Mouse (Mus musculus) erythroblast, adult 5-6 weeks (primary cell): Measurements from ENCODE around the gene Ddx42. TPM values are rescaled to one million over a fixed set of nuclear protein-coding genes. Genes with fewer than 3 reads are reported as not detected.
A peak's percentile ranks its signal among the peaks of the same experiment; 100 is the strongest.
"Not testable (repeated sequence)": the region's sequence is repeated elsewhere in the genome, so short reads cannot be mapped to it uniquely, and the experiment has no call there.

Source experiments
- ATAC-seq: replicated peaks from 2 replicates; pipeline ENCODE4 v1.8.0; 2016; ENCODE audit warnings: moderate number of reproducible peaks, mild to moderate bottlenecking, moderate TSS enrichment, inconsistent platforms; ENCODE audit not compliant: poor library complexity, low FRiP score, severe bottlenecking
- total RNA-seq, 2 experiments: library from RNA; stranded (forward) in 1 of 2; stranded (reverse) in 1 of 2; fragments of 150-400 nt in 1 of 2; fragments of 200-764, 138-1000 nt in 1 of 2; gene quantifications; 2 replicates each; pipeline versions ENCODE4 v1.2.3 to v1.2.4; 2015 to 2017; ENCODE audit warnings: low replicate concordance in 2 of 2

Ddx42 gene
- total RNA-seq, 2 experiments from 2014 or later: 13.4 to 18.8 TPM

DNA sequence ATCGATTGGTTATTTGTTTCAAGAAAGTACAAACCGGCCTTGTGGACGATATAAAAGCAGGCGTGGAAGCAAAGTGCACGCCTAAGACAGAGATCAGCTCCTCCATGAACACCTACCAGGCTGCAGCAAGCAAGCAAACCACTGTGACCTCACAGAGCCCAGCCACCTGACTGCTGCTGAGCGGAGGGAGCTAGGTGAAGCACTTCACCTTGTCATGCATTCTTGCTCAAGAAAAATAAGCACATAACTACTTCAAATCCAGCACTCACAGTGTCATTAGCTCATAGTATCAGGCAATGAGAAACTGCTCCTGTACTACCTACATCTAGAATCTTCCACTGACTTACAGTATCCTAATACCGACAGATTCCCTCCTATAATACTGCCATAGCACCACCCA is 16.7 kb upstream of the Ddx42 start:
- not testable (repeated sequence) for ATAC-seq

- no peak for ATAC-seq
These were observed 16.0 kb upstream of the Ddx42 start for GRCm38 (mm10) chr11:106200756-106201155.

- ATAC-seq: no peak
These were observed 15.2 kb upstream of the Ddx42 start for GRCm38 (mm10) chr11:106201337-106202122.

- ATAC-seq: no peak
These were observed 14.6 kb upstream of the Ddx42 start, which contains the start of gene Strada for GRCm38 (mm10) chr11:106202123-106202465. TSS of gene Strada (minus strand) at chr11:106202168.

GRCm38 (mm10) chr11:106212771-106213170 is 4.0 kb upstream of the Ddx42 start:
- ATAC-seq: no peak

DNA sequence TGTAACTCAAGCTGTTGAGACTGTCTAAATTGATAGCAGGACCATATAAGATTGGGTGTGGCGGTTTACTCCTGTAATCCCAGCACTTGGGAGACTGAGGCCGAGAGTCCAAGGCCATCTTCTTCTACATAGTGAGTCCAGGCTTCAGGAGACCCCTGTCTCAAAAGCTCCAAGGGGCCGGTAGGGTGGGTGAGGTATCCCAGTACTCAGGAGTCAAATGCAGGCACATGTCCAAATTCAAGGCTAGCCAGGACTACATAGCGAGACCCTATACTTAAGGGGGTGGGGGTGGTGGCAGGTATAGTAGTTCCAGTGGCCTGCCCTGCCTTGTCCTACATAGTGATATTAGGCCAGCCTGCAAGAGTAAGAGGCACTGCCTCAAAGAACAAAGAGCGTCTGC is 1.9 kb upstream of the Ddx42 start:
- ATAC-seq: no peak

GRCm38 (mm10) chr11:106215450-106215859 is 1.3 kb upstream of the Ddx42 start:
- ATAC-seq: 0 out of 2 replicates have a peak, but pooled peaks have one; percentile 25

DNA sequence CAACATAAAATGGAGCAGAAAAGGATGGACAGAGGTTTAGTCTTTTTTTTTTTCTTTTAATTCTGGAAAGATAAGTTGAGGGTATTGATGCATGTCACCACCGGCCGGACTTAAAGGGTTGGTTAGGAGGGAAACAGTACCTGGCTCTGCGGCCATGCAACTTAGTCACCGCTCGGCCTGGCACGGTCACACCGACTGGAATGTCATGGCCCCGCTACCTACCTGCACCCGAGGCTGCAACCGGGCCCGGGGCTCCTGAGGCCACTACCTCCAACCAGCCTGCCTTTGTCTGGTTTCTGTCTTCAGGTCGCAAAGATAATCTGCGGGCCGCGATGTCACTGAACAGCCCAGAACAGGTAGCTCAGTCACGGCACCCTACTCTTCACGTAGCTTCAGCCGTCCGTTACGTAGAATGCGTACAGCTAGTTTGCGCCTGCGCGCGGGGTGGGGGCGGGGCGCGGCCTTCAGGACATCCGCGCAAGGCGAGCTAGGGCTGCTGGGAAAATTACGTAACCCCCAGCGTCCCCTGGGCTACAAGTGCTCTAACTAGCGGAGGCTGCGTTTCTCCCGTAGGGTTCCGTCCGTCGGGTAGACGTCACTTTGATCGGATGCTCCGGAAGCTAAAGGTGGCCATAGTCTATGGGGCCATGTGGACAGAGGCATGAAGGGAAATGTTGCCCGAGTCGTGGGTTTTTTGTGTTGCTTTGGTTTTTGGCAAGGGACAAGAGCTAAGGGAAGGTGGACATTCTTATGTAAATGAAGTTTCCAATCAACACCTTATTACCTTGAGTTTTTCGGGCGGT is 598 bp upstream of the Ddx42 start, which contains the start of gene Ccdc47:
Gene Ccdc47 (minus strand): TSS at position 418 of the 803 bp plus-strand sequence.
- ATAC-seq: peak; percentile 87

DNA sequence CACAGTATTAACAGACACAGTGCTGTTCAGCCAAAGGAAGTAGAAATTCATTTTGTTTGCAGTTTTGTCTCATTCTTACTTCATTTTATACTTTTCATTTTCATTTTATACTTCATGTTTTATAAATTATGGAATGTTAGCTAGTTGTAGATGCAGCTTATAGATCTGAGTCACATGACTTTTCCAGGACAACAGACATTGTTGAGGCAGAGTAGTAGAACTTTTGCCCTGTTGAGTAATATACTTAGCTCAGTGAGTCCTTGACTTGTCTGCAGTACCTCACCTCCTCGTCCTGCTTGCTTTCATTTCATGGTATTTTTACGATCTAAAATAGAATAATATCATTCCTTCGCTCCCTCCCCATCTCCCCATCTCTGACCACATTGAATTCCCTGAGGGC is 3.9 kb downstream of the Ddx42 start:
- no peak for ATAC-seq

DNA sequence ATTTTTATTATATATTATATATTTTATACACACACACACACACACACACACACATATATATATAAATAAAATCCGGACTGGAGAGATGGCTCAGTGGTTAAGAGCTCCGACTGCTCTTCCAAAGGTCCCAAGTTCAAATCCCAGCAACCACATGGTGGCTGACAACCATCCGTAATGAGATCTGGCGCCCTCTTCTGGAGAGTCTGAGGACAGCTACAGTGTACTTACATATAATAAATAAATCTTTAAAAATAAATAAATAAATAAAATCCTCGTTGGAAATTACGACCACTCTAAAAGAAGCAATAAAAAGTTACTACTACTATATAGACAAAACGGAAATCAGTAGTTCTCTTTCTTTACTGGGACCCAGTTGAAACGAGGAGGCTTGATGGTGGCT is 17.3 kb downstream of the Ddx42 start:
- ATAC-seq: not testable (repeated sequence)

DNA sequence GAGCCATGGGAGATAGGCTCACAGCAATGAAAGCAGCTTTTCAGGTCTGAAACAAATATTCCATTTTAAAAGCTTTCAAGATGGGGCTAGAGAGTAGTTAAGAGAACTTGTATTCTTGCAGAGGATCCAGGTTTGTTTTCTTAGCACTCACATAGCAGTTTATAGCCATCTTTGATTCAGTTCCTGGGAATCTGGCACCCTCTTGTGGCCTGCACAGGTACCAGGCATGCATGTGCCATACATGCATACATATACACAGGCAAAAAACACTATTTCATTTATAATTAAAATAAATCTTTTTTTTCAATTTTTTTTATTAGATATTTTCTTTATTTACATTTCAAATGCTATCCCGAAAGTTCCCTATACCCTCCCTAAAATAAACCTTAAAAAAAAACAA is 30.1 kb downstream of the Ddx42 start:
- ATAC-seq: no peak

- ATAC-seq: no peak
These were observed 32.6 kb downstream of the Ddx42 start for GRCm38 (mm10) chr11:106249326-106249725.

DNA sequence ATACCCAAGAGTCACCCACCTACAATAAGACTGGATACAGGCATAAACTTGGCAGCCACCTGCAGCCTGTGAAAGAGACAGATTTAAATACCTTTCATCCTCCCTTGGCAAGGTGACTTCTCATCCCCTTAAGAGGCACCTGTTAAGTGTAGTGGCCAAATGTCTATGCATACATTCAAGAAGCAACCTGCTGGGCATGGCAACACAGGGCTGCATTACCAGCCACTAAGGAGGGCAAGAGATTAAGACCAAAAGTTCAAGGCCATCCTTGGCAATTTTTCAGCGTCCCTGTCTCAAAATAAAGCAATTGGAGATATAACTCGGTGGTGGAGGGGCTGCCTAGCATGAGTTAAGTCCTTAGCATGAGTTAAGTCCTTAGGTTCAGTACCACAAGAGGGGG is 38.0 kb downstream of the Ddx42 start:
- ATAC-seq: no peak

DNA sequence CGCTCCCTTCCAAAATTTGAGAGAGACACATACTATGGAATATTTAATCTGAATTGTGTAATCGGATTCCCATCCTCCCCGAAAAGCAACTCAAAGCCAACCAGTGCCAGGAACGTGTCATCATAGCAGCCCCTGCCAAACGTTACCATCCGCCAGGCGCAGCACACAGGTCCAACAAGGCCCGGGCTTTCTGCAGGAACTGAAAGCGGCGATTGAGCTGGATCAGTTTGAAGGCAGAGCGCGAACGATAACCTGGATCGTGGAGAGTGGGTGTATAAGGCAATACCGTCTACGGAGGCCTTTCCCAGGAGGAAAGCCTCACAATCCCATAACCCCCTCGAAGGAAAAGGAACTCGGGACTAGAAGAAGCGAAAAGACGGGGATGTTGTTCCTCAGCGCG is 38.4 kb downstream of the Ddx42 start:
- ATAC-seq: no peak

DNA sequence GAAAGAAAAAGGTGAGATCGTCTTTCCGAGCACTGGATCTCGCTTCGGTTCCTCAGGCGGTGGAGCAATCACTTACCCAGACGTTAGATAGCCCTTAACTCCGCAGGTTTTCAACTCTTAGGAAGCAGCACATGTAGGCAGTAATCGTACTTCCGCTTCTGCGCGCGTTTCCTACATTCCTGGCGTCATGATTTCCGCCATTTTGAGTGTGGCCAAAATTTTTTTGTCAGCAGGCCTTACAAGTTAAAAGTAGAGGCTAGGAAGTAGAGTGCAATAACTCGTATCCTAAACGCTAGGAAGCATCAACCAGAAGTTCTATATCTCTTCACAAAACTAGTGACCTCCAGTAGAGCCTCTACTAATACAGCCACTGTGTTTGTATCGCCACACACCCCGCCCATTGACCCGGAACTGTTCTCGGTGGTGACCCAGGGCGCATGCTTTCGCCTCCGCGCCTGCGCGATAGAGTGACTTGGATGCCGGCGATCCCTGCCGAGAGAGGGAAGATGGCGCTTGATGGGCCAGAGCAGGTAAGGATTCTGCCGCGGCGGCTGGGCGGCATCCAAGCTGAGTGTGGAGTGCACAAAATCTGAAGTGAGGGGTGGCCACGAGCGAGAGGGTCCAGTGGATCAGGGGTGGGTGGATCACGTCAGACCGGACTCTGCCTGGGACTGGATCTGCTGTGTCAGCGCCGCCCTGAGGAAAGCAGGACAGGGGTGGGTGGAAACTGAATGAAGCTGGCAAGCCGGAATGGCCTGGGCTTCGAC is 39.1 kb downstream of the Ddx42 start, which contains the start of the genes Ftsj3 and Psmc5:
Gene Ftsj3 (minus strand): TSS at position 395 of the 767 bp plus-strand sequence.
Gene Psmc5 (plus strand): TSS at position 470 of the 767 bp plus-strand sequence.
- peak; percentile 96 for ATAC-seq

DNA sequence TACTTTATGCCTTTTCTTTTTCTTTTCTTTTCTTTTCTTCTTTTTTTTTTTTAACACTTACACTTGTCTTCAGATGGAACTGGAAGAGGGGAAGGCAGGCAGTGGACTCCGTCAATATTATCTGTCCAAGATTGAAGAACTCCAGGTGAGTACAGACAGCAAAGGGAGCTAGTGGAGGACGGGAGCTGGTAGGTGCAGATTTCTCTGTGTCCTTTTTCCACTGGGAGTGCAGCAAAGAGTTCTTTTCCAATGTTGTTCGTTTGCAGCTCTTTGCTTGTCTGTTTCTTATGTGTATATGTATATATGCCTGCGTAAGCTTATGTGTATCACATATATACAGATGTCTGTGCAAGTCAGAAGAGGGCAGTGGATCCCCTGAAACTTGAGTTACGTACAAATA is 40.0 kb downstream of the Ddx42 start:
- no peak for ATAC-seq

DNA sequence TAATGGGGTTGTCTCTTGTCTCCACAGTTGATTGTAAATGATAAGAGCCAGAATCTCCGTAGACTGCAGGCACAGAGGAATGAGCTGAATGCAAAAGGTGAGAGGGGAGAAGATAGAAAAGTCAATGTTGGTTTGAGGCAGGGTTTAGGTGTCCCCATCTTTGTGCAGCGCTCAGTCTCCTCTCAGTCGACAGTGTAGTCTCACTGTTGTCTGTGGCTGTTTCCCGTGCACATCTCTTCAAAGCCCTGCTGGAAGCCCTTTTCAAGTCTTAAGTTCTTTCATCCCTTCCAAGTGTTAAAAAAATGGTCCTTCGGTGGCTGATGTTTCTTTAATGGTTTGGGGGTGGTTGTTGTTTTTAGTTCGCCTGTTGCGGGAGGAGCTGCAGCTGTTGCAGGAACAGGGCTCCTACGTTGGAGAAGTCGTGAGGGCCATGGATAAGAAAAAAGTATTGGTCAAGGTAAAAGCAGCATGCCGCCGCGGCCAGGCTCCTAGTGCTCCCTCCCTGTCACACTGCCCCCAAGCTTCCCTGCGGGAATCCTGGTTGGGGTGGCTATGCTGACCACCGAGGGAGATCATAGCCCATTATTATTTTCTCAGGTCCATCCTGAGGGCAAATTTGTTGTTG is 44.2 kb downstream of the Ddx42 start:
- no peak for ATAC-seq

GRCm38 (mm10) chr11:106263963-106264362 is 47.2 kb downstream of the Ddx42 start:
- ATAC-seq: no peak

DNA sequence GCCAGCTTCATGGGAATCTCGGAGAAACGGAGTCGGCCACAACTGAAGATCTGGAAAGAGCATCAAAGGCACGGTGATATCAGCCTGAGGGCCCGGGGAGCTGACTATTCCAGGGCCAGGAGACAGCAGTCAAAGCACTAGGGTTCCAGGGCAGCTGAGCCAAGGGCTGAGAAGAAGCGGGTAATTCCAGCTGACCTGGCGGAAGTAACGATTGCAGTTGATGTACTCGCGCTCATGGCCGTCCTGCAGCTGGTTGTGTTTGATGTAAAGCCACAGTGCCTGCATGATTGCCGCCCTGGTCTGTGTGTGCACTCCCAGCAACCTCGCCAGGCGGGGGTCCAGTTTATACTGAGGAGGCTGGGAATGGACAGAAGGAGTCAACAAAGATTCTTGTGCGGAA is 48.3 kb downstream of the Ddx42 start:
- no peak for ATAC-seq

DNA sequence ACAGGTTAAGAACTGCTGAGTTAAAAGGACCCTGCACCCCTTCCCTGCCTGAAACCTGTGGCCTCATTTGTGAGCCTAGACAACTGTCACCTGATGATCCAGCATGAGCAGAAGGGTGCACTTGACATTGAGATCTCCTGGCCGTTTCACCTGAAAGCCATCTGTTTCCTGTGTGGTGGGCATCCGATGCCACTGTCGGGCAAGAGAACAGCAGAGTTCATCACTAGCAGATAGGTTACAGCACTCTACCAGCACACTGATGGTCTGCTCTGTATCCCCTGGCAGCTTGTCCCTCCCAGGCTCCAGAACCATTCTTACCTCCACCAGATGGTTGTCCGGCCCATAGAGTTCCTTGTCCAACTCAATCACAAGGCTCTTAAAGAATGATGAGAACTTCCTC is 48.8 kb downstream of the Ddx42 start:
- ATAC-seq: no peak
